Mouse (Mus musculus) bone marrow macrophage, adult 2 months (primary cell): ENCODE results near the gene Fam114a2.

ENCODE experiments used
- CTCF ChIP-seq: IDR thresholded peaks from 2 replicates; pipeline ENCODE4 v1.5.1; 2012; ENCODE audit warnings: low read depth, mild to moderate bottlenecking, low read length, moderate library complexity
- POLR2A ChIP-seq: IDR thresholded peaks from 2 replicates; pipeline ENCODE4 v1.6.1; 2012; ENCODE audit warnings: mild to moderate bottlenecking, low read depth, low read length, borderline replicate concordance

- TF ChIP-seq CTCF (no peak), POLR2A (no peak)
Measured at GRCm38 (mm10) chr11:57488436-57488835, 30.0 kb downstream of the Fam114a2 start.
